Mouse (Mus musculus): ENCODE data around the gene Ssbp3. TPM values are rescaled to one million over a fixed set of nuclear protein-coding genes. Genes with fewer than 3 reads are reported as not detected.

Ssbp3 gene
- polyA plus RNA-seq, 1 experiment from 2014 or later: 138 TPM

DNA sequence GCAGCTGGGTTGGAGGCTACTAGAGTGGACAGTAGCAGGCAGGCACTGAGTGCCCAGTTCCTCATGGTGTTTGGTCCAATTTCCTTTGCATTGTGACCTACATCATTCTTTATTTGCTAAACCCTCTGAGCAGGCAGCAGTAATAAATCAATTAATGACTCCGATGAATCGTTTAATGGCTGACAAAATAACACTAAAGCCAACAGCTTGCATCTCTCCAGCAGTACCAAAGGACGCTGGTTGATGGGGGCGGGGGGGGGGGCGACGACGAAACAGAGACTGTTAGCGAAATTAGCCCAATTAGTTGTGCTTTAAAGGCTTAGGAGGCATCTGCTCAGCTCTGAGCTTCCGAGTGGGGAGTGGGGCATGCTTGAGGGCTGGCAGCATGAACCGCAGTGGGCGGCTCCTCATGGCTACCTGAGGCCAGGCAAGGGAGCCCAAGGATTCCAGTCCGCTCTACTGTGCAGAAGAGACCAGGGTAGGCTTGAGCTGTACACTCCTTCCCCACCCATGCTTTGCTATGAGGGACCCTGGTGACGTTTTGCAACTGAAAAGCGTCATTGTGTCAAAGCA is 91.5 kb downstream of the Ssbp3 start:
- no peak overlapping the region for H3K9ac ChIP-seq (replicated peaks; ENCODE audit: low read length)
- H3K27ac ChIP-seq (replicated peaks; ENCODE audit: low read depth, low read length): no peak overlapping the region
- H3K27me3 ChIP-seq (ENCODE audit: control insufficient read depth, insufficient read depth, low read length): no peaks in the 10 kb centered on the region
- no peaks in the 10 kb centered on the region for H3K9me3 ChIP-seq (replicated peaks; ENCODE audit: control insufficient read depth, low read length)
- 71% methylated on average over 14 of the region's 14 CpGs for WGBS
- ATAC-seq (replicated peaks; ENCODE audit: insufficient number of reproducible peaks, low FRiP score, low TSS enrichment, low read depth) (no peak; the same call in 1 of the 2 replicates), DNase-seq (ENCODE audit: low spot score) (no peak)
- no peak overlapping the region for H3K4me2 ChIP-seq (ENCODE audit: low read depth, low read length)
- H3K36me3 ChIP-seq (replicated peaks; ENCODE audit: control insufficient read depth, insufficient read depth, low read depth, low read length): no peaks in the 10 kb centered on the region
- no peak overlapping the region for H3K4me3 ChIP-seq (ENCODE audit: low read depth, low read length)
- H3K4me1 ChIP-seq (ENCODE audit: control insufficient read depth, insufficient read depth, low read length): no peaks in the 10 kb centered on the region; the same call in 1 of the 2 replicates

DNA sequence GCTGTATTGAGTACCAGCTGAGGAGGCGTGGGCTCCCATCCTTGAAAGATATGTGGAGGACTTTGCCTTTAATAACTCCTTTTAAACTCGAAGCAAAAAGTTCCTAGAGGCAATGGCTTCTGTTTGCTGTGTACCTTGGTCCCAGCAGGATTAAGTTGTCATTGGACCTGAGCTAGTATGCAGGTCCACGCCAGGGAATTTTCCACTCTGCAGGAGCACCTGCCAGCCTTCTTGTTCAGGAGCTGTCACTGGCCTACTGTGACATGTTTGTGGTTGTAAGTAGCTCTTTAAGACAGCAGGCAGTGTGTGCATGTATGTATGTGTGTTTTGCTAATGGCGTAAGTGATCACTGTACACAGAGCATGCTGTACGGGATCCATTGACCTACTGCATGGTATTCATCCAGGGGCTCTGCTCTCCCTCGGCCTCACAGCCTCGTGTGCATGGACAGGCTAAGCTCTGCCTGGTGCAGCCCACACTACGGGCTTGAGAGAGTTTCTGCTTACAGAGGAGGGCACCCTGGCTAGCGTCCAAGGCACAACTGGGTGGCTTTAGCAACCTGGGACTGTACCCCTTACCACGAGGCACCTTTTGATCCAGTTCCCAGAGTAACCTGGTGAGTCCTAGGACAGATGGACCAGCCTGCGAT is 92.1 kb downstream of the Ssbp3 start:
- Histone ChIP-seq H3K36me3 (replicated peaks; ENCODE audit: control insufficient read depth, insufficient read depth, low read depth, low read length) (no peaks in the 10 kb centered on the region), H3K4me3 (ENCODE audit: low read depth, low read length) (no peak overlapping the region)
- 79% methylated on average over 11 of the region's 11 CpGs for WGBS

DNA sequence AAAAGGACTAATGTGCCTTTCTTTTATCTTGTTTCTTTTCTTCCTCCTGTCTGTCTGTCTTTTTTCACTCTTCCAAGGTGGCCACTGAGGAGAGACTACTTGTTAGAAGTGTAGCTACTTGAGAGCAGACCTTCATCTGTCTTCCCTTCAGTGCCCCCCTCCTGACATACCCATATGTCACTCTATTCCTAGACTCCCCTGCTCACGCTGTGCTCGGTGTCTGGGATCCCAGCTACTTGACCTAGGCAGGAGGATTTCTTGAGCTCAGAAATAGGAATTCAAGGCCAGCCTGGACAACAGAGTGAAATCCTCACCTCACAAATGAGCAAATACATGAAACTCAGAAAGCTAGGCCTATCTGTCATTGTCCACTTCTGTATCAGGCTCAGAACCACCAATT is 92.7 kb downstream of the Ssbp3 start:
- Histone ChIP-seq H3K9ac (replicated peaks; ENCODE audit: low read length) (no peak overlapping the region), H3K27ac (replicated peaks; ENCODE audit: low read depth, low read length) (no peak overlapping the region), H3K4me3 (ENCODE audit: low read depth, low read length) (no peak overlapping the region), H3K4me1 (ENCODE audit: control insufficient read depth, insufficient read depth, low read length) (no peaks in the 10 kb centered on the region), H3K36me3 (replicated peaks; ENCODE audit: control insufficient read depth, insufficient read depth, low read depth, low read length) (no peaks in the 10 kb centered on the region), H3K27me3 (ENCODE audit: control insufficient read depth, insufficient read depth, low read length) (no peaks in the 10 kb centered on the region), H3K4me2 (ENCODE audit: low read depth, low read length) (no peak overlapping the region), H3K9me3 (replicated peaks; ENCODE audit: control insufficient read depth, low read length) (no peaks in the 10 kb centered on the region)
- DNase-seq (ENCODE audit: low spot score) (no peak), ATAC-seq (replicated peaks; ENCODE audit: insufficient number of reproducible peaks, low FRiP score, low TSS enrichment, low read depth) (no peak)
- WGBS: 71% methylated on average over 2 of the region's 2 CpGs

More for the DNA sequence above, 92.1 kb downstream of the Ssbp3 start:
- Histone ChIP-seq H3K9ac (replicated peaks; ENCODE audit: low read length) (no peak overlapping the region), H3K27ac (replicated peaks; ENCODE audit: low read depth, low read length) (no peak overlapping the region), H3K4me1 (ENCODE audit: control insufficient read depth, insufficient read depth, low read length) (no peaks in the 10 kb centered on the region; the same call in 1 of the 2 replicates), H3K9me3 (replicated peaks; ENCODE audit: control insufficient read depth, low read length) (no peaks in the 10 kb centered on the region), H3K27me3 (ENCODE audit: control insufficient read depth, insufficient read depth, low read length) (no peaks in the 10 kb centered on the region), H3K4me2 (ENCODE audit: low read depth, low read length) (no peak overlapping the region)
- ATAC-seq (replicated peaks; ENCODE audit: insufficient number of reproducible peaks, low FRiP score, low TSS enrichment, low read depth) (no peak), DNase-seq (ENCODE audit: low spot score) (no peak)

DNA sequence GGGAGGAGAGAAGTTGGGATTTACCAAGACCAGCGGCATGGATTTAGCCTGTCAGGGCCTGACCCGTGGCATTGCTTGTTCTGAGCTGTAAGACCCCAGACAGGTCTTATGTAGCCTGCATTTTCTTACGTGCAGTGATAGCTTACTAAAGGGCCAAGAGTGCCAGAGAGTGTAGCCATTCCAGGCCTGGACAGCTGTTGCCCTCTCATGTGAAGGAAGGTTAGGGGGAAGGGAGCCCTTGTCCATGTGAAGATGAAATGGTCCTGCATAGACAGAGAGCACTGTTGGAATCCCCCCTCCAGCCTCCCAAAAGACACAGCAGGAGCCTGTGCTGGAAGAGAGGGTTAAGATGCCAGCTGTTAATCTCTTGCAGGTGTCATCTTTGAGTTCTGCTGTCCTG is 93.3 kb downstream of the Ssbp3 start:
- no peak overlapping the region for H3K27ac ChIP-seq (replicated peaks; ENCODE audit: low read depth, low read length)
- DNase-seq (ENCODE audit: low spot score) (no peak), ATAC-seq (replicated peaks; ENCODE audit: insufficient number of reproducible peaks, low FRiP score, low TSS enrichment, low read depth) (no peak)
- H3K27me3 ChIP-seq (ENCODE audit: control insufficient read depth, insufficient read depth, low read length): no peaks in the 10 kb centered on the region
- no peak overlapping the region for H3K9ac ChIP-seq (replicated peaks; ENCODE audit: low read length)
- H3K9me3 ChIP-seq (replicated peaks; ENCODE audit: control insufficient read depth, low read length): no peaks in the 10 kb centered on the region
- WGBS: 78% methylated on average over 3 of the region's 3 CpGs
- no peak overlapping the region for H3K4me3 ChIP-seq (ENCODE audit: low read depth, low read length)
- H3K4me2 ChIP-seq (ENCODE audit: low read depth, low read length): no peak overlapping the region
- H3K4me1 ChIP-seq (ENCODE audit: control insufficient read depth, insufficient read depth, low read length): no peaks in the 10 kb centered on the region
- no peaks in the 10 kb centered on the region for H3K36me3 ChIP-seq (replicated peaks; ENCODE audit: control insufficient read depth, insufficient read depth, low read depth, low read length)

DNA sequence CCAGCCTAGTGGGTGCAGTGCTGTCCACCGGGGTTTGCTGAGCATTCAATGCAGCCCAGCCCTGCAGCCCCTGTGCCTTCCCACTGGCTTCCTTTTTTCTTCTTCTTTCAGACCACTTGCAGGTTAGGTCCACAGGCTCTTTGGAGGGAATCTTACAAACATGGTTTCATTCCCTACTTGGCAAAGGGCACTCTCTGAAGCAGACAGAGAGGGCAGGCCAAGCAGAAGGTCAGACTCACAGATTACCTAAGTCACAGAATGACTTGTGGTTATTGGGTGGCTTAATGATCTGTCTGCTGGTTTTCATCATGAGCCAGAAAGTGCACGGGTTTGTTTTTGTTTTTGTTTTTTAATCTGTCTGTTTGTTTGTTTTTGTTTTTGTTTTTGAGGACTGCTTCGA is 93.8 kb downstream of the Ssbp3 start:
- DNase-seq (ENCODE audit: low spot score) (no peak), ATAC-seq (replicated peaks; ENCODE audit: insufficient number of reproducible peaks, low FRiP score, low TSS enrichment, low read depth) (no peak)
- WGBS: 75% methylated on average over 3 of the region's 3 CpGs
- Histone ChIP-seq H3K4me2 (ENCODE audit: low read depth, low read length) (no peak overlapping the region), H3K9me3 (replicated peaks; ENCODE audit: control insufficient read depth, low read length) (no peaks in the 10 kb centered on the region), H3K4me1 (ENCODE audit: control insufficient read depth, insufficient read depth, low read length) (no peaks in the 10 kb centered on the region), H3K9ac (replicated peaks; ENCODE audit: low read length) (no peak overlapping the region), H3K4me3 (ENCODE audit: low read depth, low read length) (no peak overlapping the region), H3K27ac (replicated peaks; ENCODE audit: low read depth, low read length) (no peak overlapping the region), H3K27me3 (ENCODE audit: control insufficient read depth, insufficient read depth, low read length) (no peaks in the 10 kb centered on the region), H3K36me3 (replicated peaks; ENCODE audit: control insufficient read depth, insufficient read depth, low read depth, low read length) (no peaks in the 10 kb centered on the region; the same call in 1 of the 2 replicates)

DNA sequence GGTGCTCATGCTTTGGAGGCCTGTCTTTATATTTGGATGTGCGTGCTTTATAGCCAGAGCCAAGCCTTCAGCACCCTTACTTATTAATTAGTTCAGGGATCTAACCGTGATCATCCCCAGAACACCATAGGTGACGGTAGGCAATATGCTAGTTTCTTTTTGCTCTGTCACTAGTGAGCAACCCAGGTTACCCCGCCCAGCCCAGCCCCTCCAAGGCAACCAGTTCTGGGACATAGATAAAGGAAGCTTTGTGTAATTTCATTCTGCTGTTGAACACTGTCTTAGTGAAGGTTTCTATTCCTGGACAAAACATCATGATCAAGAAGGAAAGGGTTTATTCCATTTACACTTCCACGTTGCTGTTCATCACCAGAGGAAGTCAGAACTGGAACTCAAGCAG is 94.7 kb downstream of the Ssbp3 start:
- Histone ChIP-seq H3K27ac (replicated peaks; ENCODE audit: low read depth, low read length) (no peak overlapping the region), H3K27me3 (ENCODE audit: control insufficient read depth, insufficient read depth, low read length) (no peaks in the 10 kb centered on the region), H3K9ac (replicated peaks; ENCODE audit: low read length) (no peak overlapping the region), H3K4me2 (ENCODE audit: low read depth, low read length) (no peak overlapping the region), H3K9me3 (replicated peaks; ENCODE audit: control insufficient read depth, low read length) (no peaks in the 10 kb centered on the region), H3K4me1 (ENCODE audit: control insufficient read depth, insufficient read depth, low read length) (no peaks in the 10 kb centered on the region; the same call in 1 of the 2 replicates), H3K36me3 (replicated peaks; ENCODE audit: control insufficient read depth, insufficient read depth, low read depth, low read length) (no peaks in the 10 kb centered on the region; the same call in 1 of the 2 replicates), H3K4me3 (ENCODE audit: low read depth, low read length) (no peak overlapping the region)
- ATAC-seq (replicated peaks; ENCODE audit: insufficient number of reproducible peaks, low FRiP score, low TSS enrichment, low read depth) (no peak), DNase-seq (ENCODE audit: low spot score) (no peak)
- WGBS: 85% methylated on average over 5 of the region's 5 CpGs

DNA sequence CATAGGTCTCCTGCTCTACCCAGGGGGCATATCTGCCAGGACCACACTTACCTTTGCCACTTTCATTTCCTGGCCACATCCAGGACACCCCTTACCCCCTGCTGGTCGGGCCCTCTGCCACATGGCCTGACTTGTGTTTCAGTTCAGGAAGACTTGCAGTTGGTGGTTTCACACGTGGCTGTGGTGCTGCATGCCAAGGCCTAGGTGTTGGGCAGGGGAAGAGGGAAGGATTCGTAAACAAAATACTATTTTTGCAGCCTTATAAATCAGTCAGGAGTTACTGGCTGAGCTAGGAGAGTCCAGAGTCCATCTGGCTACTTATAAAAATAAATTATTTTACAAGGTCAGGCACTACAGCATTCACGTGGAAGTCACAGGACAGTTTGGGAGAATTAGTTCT is 95.7 kb downstream of the Ssbp3 start:
- 85% methylated on average over 4 of the region's 4 CpGs for WGBS
- no peak overlapping the region for H3K27ac ChIP-seq (replicated peaks; ENCODE audit: low read depth, low read length)
- H3K4me2 ChIP-seq (ENCODE audit: low read depth, low read length): no peak overlapping the region
- no peaks in the 10 kb centered on the region; the same call in 1 of the 2 replicates for H3K4me1 ChIP-seq (ENCODE audit: control insufficient read depth, insufficient read depth, low read length)
- no peak overlapping the region for H3K4me3 ChIP-seq (ENCODE audit: low read depth, low read length)
- H3K36me3 ChIP-seq (replicated peaks; ENCODE audit: control insufficient read depth, insufficient read depth, low read depth, low read length): no peaks in the 10 kb centered on the region; the same call in 1 of the 2 replicates
- no peaks in the 10 kb centered on the region for H3K9me3 ChIP-seq (replicated peaks; ENCODE audit: control insufficient read depth, low read length)
- ATAC-seq (replicated peaks; ENCODE audit: insufficient number of reproducible peaks, low FRiP score, low TSS enrichment, low read depth): no peak
- no peaks in the 10 kb centered on the region for H3K27me3 ChIP-seq (ENCODE audit: control insufficient read depth, insufficient read depth, low read length)
- no peak for DNase-seq (ENCODE audit: low spot score)
- no peak overlapping the region for H3K9ac ChIP-seq (replicated peaks; ENCODE audit: low read length)

DNA sequence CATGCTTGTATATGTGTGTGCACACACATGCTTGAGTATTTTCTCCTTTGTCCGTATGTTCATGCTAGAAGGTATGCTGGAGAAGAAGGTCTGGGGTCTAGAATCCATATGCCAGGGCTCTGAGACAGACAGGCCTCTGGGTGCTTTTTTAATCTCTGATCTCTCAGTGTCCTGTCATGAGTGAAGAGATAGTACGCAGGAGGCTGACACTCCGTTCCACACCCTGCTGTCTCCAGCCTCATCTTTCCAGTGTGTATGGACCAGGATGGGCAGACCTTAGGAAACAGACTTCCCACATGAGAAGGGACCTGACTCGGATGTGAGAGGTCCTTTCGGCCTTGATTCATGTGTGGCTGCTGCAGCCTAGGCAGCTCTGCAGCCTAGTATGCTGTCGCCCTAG is 96.3 kb downstream of the Ssbp3 start:
- no peak for DNase-seq (ENCODE audit: low spot score)
- ATAC-seq (replicated peaks; ENCODE audit: insufficient number of reproducible peaks, low FRiP score, low TSS enrichment, low read depth): no peak
- no peak overlapping the region for H3K4me2 ChIP-seq (ENCODE audit: low read depth, low read length)
- H3K4me1 ChIP-seq (ENCODE audit: control insufficient read depth, insufficient read depth, low read length): no peaks in the 10 kb centered on the region; the same call in 1 of the 2 replicates
- H3K9me3 ChIP-seq (replicated peaks; ENCODE audit: control insufficient read depth, low read length): no peaks in the 10 kb centered on the region
- no peak overlapping the region for H3K27ac ChIP-seq (replicated peaks; ENCODE audit: low read depth, low read length)
- H3K9ac ChIP-seq (replicated peaks; ENCODE audit: low read length): no peak overlapping the region
- H3K27me3 ChIP-seq (ENCODE audit: control insufficient read depth, insufficient read depth, low read length): no peaks in the 10 kb centered on the region
- H3K4me3 ChIP-seq (ENCODE audit: low read depth, low read length): no peak overlapping the region
- H3K36me3 ChIP-seq (replicated peaks; ENCODE audit: control insufficient read depth, insufficient read depth, low read depth, low read length): no peaks in the 10 kb centered on the region; the same call in 1 of the 2 replicates
- 90% methylated on average over 6 of the region's 6 CpGs for WGBS

Data from embryonic facial prominence, embryonic 11.5 days (tissue).